Mouse (Mus musculus) hindbrain, embryonic 12.5 days (tissue): ENCODE results near the gene Otop3. TPM values are rescaled to one million over a fixed set of nuclear protein-coding genes. Genes with fewer than 3 reads are reported as not detected.
"Not testable (repeated sequence)": the region's sequence is repeated elsewhere in the genome, so short reads cannot be mapped to it uniquely, and the experiment has no call there.

Source experiments
- ATAC-seq: fragments of 200-750 bp; cut with Nextera tagmentation; 2 replicates; pipeline ENCODE4 v1.8.0; 2017; ENCODE audit warnings: moderate TSS enrichment; ENCODE audit not compliant: low FRiP score
- H3K27ac ChIP-seq: fragments of 300-500 bp; sonication (generic); 2 replicates; pipeline ENCODE4 v1.5.1; 2016; ENCODE audit warnings: mild to moderate bottlenecking
- H3K27me3 ChIP-seq: fragments of 300-500 bp; sonication (generic); 2 replicates; pipeline ENCODE4 v1.6.1; 2016; ENCODE audit warnings: mild to moderate bottlenecking
- H3K36me3 ChIP-seq: fragments of 300-500 bp; sonication (generic); 2 replicates; pipeline ENCODE4 v1.6.1; 2016; ENCODE audit warnings: mild to moderate bottlenecking
- H3K4me1 ChIP-seq: fragments of 300-500 bp; sonication (generic); 2 replicates; pipeline ENCODE4 v1.6.1; 2016
- H3K4me2 ChIP-seq: fragments of 300-500 bp; sonication (generic); replicated peaks from 2 replicates; pipeline ENCODE4 v1.6.1; 2016; ENCODE audit warnings: mild to moderate bottlenecking
- H3K4me3 ChIP-seq: fragments of 300-500 bp; sonication (generic); 2 replicates; pipeline ENCODE4 v1.5.1; 2016; ENCODE audit warnings: mild to moderate bottlenecking
- H3K9ac ChIP-seq: fragments of 300-500 bp; sonication (generic); 2 replicates; pipeline ENCODE4 v1.6.1; 2016; ENCODE audit warnings: mild to moderate bottlenecking, moderate library complexity
- H3K9me3 ChIP-seq: fragments of 300-500 bp; sonication (generic); replicated peaks from 2 replicates; pipeline ENCODE4 v1.6.1; 2016; ENCODE audit warnings: mild to moderate bottlenecking
- WGBS: fragments of 180-500 bp; shearing (Covaris S2); methylation state at CpG from one replicate; pipeline ENCODE4 v1.1.7; 2016; 5-methylcytosine and 5-hydroxymethylcytosine counted together
- polyA plus RNA-seq: library from polyadenylated mRNA; unstranded; fragments of >200 nt; fragmentation: Nextera tagmentation; extraction: Ambion mirVana; gene quantifications from 2 replicates; pipeline ENCODE4 v1.2.1, GENCODE M21; 2016

The Otop3 gene
- polyA plus RNA-seq, 1 experiment from 2014 or later: 0.17 TPM

- peak overlapping the region; percentile 60 for H3K4me2 ChIP-seq
- no peaks in the 10 kb centered on the region for H3K36me3 ChIP-seq
- no peaks in the 10 kb centered on the region for H3K9me3 ChIP-seq
- no peak for ATAC-seq
- H3K9ac ChIP-seq: peak overlapping the region; percentile 98
- peak overlapping the region; percentile 91 for H3K4me3 ChIP-seq
- WGBS: 22% methylated on average over 5 of the region's 5 CpGs
- peaks cover 41% of the 10 kb centered on the region for H3K4me1 ChIP-seq
- H3K27ac ChIP-seq: peak overlapping the region; percentile 95
- no peaks in the 10 kb centered on the region for H3K27me3 ChIP-seq
These were observed 48.4 kb downstream of the Otop3 start for GRCm38 (mm10) chr11:115382891-115383290.

DNA sequence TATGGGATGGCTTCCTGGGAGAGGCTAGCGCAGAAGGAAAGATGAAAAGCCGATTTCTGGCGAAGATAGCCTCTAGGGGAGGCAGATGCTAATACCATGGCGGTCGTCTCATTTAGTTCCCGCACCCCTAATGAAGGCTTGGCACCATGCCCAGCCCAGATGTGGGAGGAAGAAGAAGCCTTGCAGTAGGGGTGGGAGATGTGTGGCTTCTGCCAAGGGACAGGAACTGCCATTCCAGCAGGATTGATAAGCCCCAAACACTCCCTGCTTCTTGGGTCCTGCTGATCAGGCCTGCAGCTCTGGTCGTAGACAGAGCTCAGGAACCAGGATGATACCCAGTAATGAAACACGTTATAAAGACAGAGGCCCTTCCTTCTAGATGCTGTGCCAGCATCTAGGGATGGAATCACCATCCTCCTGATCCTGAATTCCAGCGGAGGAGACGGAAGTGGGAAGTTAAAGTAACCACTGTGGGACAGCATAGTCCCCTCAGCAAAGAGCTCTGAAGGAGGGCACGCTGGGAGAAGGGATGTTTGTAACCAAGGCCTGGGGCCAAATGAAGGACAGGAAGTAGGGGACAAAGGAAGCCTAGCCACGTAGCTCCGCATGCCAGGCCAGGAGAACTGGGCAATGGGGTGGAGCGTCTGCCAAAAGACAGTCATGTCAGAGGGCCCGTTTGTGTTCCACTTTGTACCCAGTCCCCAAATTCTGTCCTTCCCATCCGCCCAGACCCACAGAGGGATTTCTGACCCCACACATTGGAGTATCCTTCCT lies 49.4 kb downstream of the Otop3 start:
- peak overlapping the region; percentile 91 for H3K4me3 ChIP-seq
- no peaks in the 10 kb centered on the region for H3K9me3 ChIP-seq
- ATAC-seq: 0 out of 2 replicates have a peak, but pooled peaks have one; percentile 33
- H3K27me3 ChIP-seq: no peaks in the 10 kb centered on the region
- H3K9ac ChIP-seq: peak overlapping the region; percentile 98
- WGBS: 48% methylated on average over 16 of the region's 16 CpGs
- H3K27ac ChIP-seq: peak overlapping the region; percentile 95
- H3K4me2 ChIP-seq: peak overlapping the region; percentile 60
- no peaks in the 10 kb centered on the region for H3K36me3 ChIP-seq
- peaks cover 41% of the 10 kb centered on the region for H3K4me1 ChIP-seq

DNA sequence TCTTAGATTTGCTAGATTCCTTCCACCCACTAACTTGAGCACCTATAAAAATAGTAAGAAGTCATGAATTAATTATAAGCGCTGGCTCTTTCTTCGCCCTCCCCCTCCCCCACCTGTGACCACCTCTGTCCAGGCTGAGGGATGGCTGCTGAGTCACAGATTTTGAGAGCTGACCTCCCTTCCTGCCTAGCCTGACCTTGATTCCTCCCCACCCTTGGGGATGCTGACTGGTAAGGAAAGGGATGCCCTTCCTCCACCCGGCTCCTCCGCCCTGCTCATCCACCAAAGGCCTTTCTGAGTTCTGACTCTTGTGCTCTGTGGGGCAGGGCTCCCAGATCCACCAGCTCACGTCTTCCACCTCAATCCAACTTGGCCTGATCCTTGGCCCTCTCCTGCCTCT lies 50.1 kb downstream of the Otop3 start:
- peaks cover 41% of the 10 kb centered on the region for H3K4me1 ChIP-seq
- H3K9me3 ChIP-seq: no peaks in the 10 kb centered on the region
- H3K9ac ChIP-seq: 0 out of 2 replicates have a peak overlapping the region, but pooled peaks have one; percentile 33
- 0 out of 2 replicates have a peak overlapping the region, but pooled peaks have one; percentile 13 for H3K4me2 ChIP-seq
- H3K27me3 ChIP-seq: no peaks in the 10 kb centered on the region
- 75% methylated on average over 5 of the region's 5 CpGs for WGBS
- H3K36me3 ChIP-seq: no peaks in the 10 kb centered on the region
- H3K27ac ChIP-seq: no peak overlapping the region
- H3K4me3 ChIP-seq: no peak overlapping the region
- ATAC-seq: no peak

DNA sequence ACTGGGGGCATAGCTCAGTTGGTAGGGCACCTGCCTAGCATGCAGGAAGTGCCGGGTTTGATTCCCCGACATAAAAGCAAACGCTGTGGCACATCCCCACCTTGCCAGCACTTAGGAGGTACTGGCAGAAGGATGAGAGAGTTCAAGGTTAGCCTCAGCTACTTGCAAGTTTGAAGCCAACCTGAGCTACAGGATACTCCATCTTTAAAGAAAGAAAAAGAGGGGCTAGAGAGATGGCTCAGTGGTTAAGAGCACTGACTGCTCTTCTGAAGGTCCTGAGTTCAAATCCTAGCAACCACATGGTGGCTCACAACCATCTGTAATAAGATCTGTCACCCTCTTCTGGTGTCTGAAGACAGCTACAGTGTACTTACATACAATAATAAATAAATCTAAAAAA lies 52.3 kb downstream of the Otop3 start:
- H3K4me3 ChIP-seq, H3K27me3 ChIP-seq, H3K9ac ChIP-seq, H3K27ac ChIP-seq, ATAC-seq, H3K9me3 ChIP-seq, H3K4me2 ChIP-seq: not testable (repeated sequence)
- 86% methylated on average over 3 of the region's 3 CpGs for WGBS
- H3K36me3 ChIP-seq: peaks cover 19% of the 10 kb centered on the region
- peaks cover 37% of the 10 kb centered on the region for H3K4me1 ChIP-seq

GRCm38 (mm10) chr11:115391358-115391757 lies 56.8 kb downstream of the Otop3 start:
- Histone ChIP-seq H3K9me3 (no peaks in the 10 kb centered on the region), H3K27ac (no peak overlapping the region), H3K4me3 (no peak overlapping the region), H3K27me3 (no peaks in the 10 kb centered on the region), H3K4me2 (no peak overlapping the region), H3K9ac (no peak overlapping the region), H3K36me3 (peaks cover 63% of the 10 kb centered on the region), H3K4me1 (no peaks in the 10 kb centered on the region)
- WGBS: 88% methylated on average over 7 of the region's 7 CpGs
- no peak for ATAC-seq

GRCm38 (mm10) chr11:115393721-115394325 lies 59.3 kb downstream of the Otop3 start:
- H3K4me3 ChIP-seq: no peak overlapping the region
- H3K27me3 ChIP-seq: no peaks in the 10 kb centered on the region
- no peak overlapping the region for H3K4me2 ChIP-seq
- no peak overlapping the region for H3K9ac ChIP-seq
- 63% methylated on average over 34 of the region's 34 CpGs for WGBS
- H3K9me3 ChIP-seq: no peaks in the 10 kb centered on the region
- H3K4me1 ChIP-seq: no peaks in the 10 kb centered on the region
- H3K27ac ChIP-seq: no peak overlapping the region
- ATAC-seq: no peak
- H3K36me3 ChIP-seq: peaks cover 68% of the 10 kb centered on the region

Other genes with a start within 250 kb of the Otop3 start
- 1.1 and 1.5 TPM in 2 replicates for gene Rab37, start 243.3 kb upstream of the Otop3 start, polyA plus RNA-seq
- 0.27 TPM in 1 of 2 replicates, not detected in the other for gene Cd300lf, start 200.7 kb upstream of the Otop3 start, polyA plus RNA-seq
- 35.7 and 42.3 TPM in 2 replicates for gene Slc9a3r1, start 171.4 kb upstream of the Otop3 start, polyA plus RNA-seq
- gene Tmem104, start 147.2 kb upstream of the Otop3 start, polyA plus RNA-seq: 9.0 and 10.4 TPM in 2 replicates
- gene Nat9, start 146.9 kb upstream of the Otop3 start, polyA plus RNA-seq: 19.1 and 21.1 TPM in 2 replicates
- gene Grin2c, start 67.5 kb upstream of the Otop3 start, polyA plus RNA-seq: 0.21 and 0.57 TPM in 2 replicates
- 15.4 and 18.0 TPM in 2 replicates for gene Fdxr, start 57.7 kb upstream of the Otop3 start, polyA plus RNA-seq
- gene Fads6, start 37.1 kb upstream of the Otop3 start, polyA plus RNA-seq: 0.13 and 0.25 TPM in 2 replicates
- not detected in 2 replicates for gene Otop2, start 27.6 kb upstream of the Otop3 start, polyA plus RNA-seq
- gene Ush1g, start 12.7 kb upstream of the Otop3 start, polyA plus RNA-seq: not detected in 2 replicates
- gene Hid1, start 33.0 kb downstream of the Otop3 start, polyA plus RNA-seq: 26.5 and 28.0 TPM in 2 replicates
- gene Cdr2l, start 47.2 kb downstream of the Otop3 start, polyA plus RNA-seq: 27.6 and 28.8 TPM in 2 replicates
- 180 and 190 TPM in 2 replicates for gene Mrpl58, start 69.0 kb downstream of the Otop3 start, polyA plus RNA-seq
- 810 and 835 TPM in 2 replicates for gene Atp5h, start 85.2 kb downstream of the Otop3 start, polyA plus RNA-seq
- 30.0 and 33.0 TPM in 2 replicates for gene Kctd2, start 85.4 kb downstream of the Otop3 start, polyA plus RNA-seq
- gene Trim80, start 105.8 kb downstream of the Otop3 start, polyA plus RNA-seq: 0.20 TPM in 1 of 2 replicates, not detected in the other
- not detected in 2 replicates for gene Slc16a5, start 127.7 kb downstream of the Otop3 start, polyA plus RNA-seq
- 10.2 and 15.2 TPM in 2 replicates for gene Armc7, start 140.9 kb downstream of the Otop3 start, polyA plus RNA-seq
- gene Nt5c, start 157.1 kb downstream of the Otop3 start, polyA plus RNA-seq: 81.5 and 86.5 TPM in 2 replicates
- 953 and 959 TPM in 2 replicates for gene Jpt1, start 179.7 kb downstream of the Otop3 start, polyA plus RNA-seq
- gene Sumo2, start 201.5 kb downstream of the Otop3 start, polyA plus RNA-seq: 1,185 and 1,202 TPM in 2 replicates
- 139 and 144 TPM in 2 replicates for gene Nup85, start 229.7 kb downstream of the Otop3 start, polyA plus RNA-seq